ENCODE assay signal across 11 mouse cellular contexts in the genomic region with DNA sequence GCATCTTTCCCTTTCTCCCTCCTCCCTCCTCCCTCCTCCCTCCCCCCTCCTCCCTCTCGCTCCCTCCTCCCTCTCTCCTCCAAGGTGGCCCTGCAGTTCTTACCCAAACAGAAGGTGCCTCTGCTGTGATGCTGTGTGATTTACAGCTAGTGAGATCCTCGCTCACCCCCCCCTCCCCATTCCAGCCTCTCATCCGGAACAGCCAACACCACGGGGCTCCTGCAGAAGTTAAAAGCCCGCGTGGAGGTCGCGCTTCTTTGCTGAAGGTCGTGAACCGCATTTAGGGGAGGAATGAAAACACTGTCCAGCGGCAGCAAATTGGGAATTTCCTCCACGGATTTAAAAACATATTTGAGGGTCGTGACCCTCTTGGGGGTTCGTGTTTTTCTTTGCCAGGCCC.
DNase-seq lines count a peak whose midpoint lies in the region; ATAC-seq and TF ChIP-seq lines count a peak whose summit lies in the region.
"Had no signal": no experiment of that assay in that cellular context is flagged by ENCODE, and none has a peak within 500 bp of the region (broad histone marks: within the 10 kb centered on the region; RNA-seq: fewer than 3 reads in every experiment).

No protein-coding gene starts in this region.

- no peak for TF ChIP-seq CTCF in lung, embryonic 14.5 days (IDR thresholded peaks at IDR 0.05; ENCODE audit: low read depth)
- TF ChIP-seq CTCF in lung, adult 2 months (IDR thresholded peaks at IDR 0.05; ENCODE audit: insufficient read depth, low read length), result no peak

- H3K36me3 ChIP-seq in lung, embryonic 14.5 days (ENCODE audit: insufficient read depth), result no peaks in the 10 kb centered on the region
- no peaks in the 10 kb centered on the region for H3K36me3 ChIP-seq in embryonic facial prominence, embryonic 11.5 days (replicated peaks; ENCODE audit: control insufficient read depth, insufficient read depth, low read depth, low read length)
- no peaks in the 10 kb centered on the region for H3K36me3 ChIP-seq in neural tube, embryonic 14.5 days (ENCODE audit: control insufficient read depth, insufficient read depth, low read length)
- H3K36me3 ChIP-seq in heart, embryonic 12.5 days, result no peaks in the 10 kb centered on the region

- no peak for ATAC-seq in lung, embryonic 14.5 days (ENCODE audit: insufficient read depth)
- ATAC-seq in embryonic facial prominence, embryonic 11.5 days (replicated peaks; ENCODE audit: insufficient number of reproducible peaks, low FRiP score, low TSS enrichment, low read depth), result no peak
- 0 out of 2 replicates have a peak, but pooled peaks have one; percentile 46 for ATAC-seq in neural tube, embryonic 14.5 days (ENCODE audit: low read depth)
- ATAC-seq in heart, embryonic 12.5 days (ENCODE audit: insufficient number of reproducible peaks, low FRiP score), result no peak

- H3K27ac ChIP-seq in lung, embryonic 14.5 days (ENCODE audit: low read depth), result no peak overlapping the region
- no peak overlapping the region for H3K27ac ChIP-seq in embryonic facial prominence, embryonic 11.5 days (replicated peaks; ENCODE audit: low read depth, low read length)
- H3K27ac ChIP-seq in neural tube, embryonic 14.5 days (ENCODE audit: low read depth, low read length), result no peak overlapping the region
- H3K27ac ChIP-seq in heart, embryonic 12.5 days (ENCODE audit: poor library complexity, severe bottlenecking), result no peak overlapping the region

- H3K4me3 ChIP-seq in lung, embryonic 14.5 days (ENCODE audit: low read depth, low read length), result no peak overlapping the region
- H3K4me3 ChIP-seq in lung, adult 2 months (replicated peaks; ENCODE audit: extremely low read depth, low read depth, low read length), result no peak overlapping the region
- no peak overlapping the region for H3K4me3 ChIP-seq in embryonic facial prominence, embryonic 11.5 days (ENCODE audit: low read depth, low read length)
- no peak overlapping the region for H3K4me3 ChIP-seq in neural tube, embryonic 14.5 days (ENCODE audit: low read depth, low read length)
- no peak overlapping the region for H3K4me3 ChIP-seq in heart, embryonic 12.5 days

- peak overlapping the region; percentile 31; the same call in 1 of the 2 replicates for H3K4me2 ChIP-seq in lung, embryonic 14.5 days
- no peak overlapping the region for H3K4me2 ChIP-seq in embryonic facial prominence, embryonic 11.5 days (ENCODE audit: low read depth, low read length)
- no peak overlapping the region for H3K4me2 ChIP-seq in neural tube, embryonic 14.5 days (ENCODE audit: low read depth, low read length)
- no peak overlapping the region for H3K4me2 ChIP-seq in heart, embryonic 12.5 days
- H3K4me2 ChIP-seq: liver, embryonic 11.5 days had no signal

- no peaks in the 10 kb centered on the region for H3K9me3 ChIP-seq in lung, embryonic 14.5 days (ENCODE audit: low read depth, low read length)
- H3K9me3 ChIP-seq in embryonic facial prominence, embryonic 11.5 days (replicated peaks; ENCODE audit: control insufficient read depth, low read length), result no peaks in the 10 kb centered on the region
- no peaks in the 10 kb centered on the region for H3K9me3 ChIP-seq in neural tube, embryonic 14.5 days (ENCODE audit: control insufficient read depth, low read length)
- H3K9me3 ChIP-seq in heart, embryonic 12.5 days (replicated peaks), result no peaks in the 10 kb centered on the region

- WGBS in lung, embryonic 14.5 days, result 4% methylated on average over 13 of the region's 14 CpGs
- 21% methylated on average over 13 of the region's 14 CpGs for WGBS in lung, adult 2 months
- 6% methylated on average over 13 of the region's 14 CpGs for WGBS in embryonic facial prominence, embryonic 11.5 days
- 7% methylated on average over 14 of the region's 14 CpGs for WGBS in neural tube, embryonic 14.5 days
- WGBS in heart, embryonic 12.5 days, result 14% methylated on average over 13 of the region's 14 CpGs

- TF ChIP-seq POLR2A in lung, adult 2 months (IDR thresholded peaks at IDR 0.05; ENCODE audit: borderline replicate concordance, extremely low read depth, low read depth, low read length), result no peak

- H3K4me1 ChIP-seq in lung, embryonic 14.5 days (ENCODE audit: insufficient read depth), result peaks cover 11% of the 10 kb centered on the region; the same call in 1 of the 2 replicates
- no peaks in the 10 kb centered on the region for H3K4me1 ChIP-seq in lung, adult 2 months (ENCODE audit: control insufficient read depth, insufficient read depth, low read length)
- peaks cover 6% of the 10 kb centered on the region; the same call in 1 of the 2 replicates for H3K4me1 ChIP-seq in embryonic facial prominence, embryonic 11.5 days (ENCODE audit: control insufficient read depth, insufficient read depth, low read length)
- H3K4me1 ChIP-seq in neural tube, embryonic 14.5 days (ENCODE audit: control insufficient read depth, insufficient read depth, low read length), result peaks cover 4% of the 10 kb centered on the region
- no peaks in the 10 kb centered on the region; the same call in 1 of the 2 replicates for H3K4me1 ChIP-seq in heart, embryonic 12.5 days (replicated peaks)

- no peaks in the 10 kb centered on the region for H3K27me3 ChIP-seq in lung, embryonic 14.5 days (ENCODE audit: insufficient read depth, low read length)
- H3K27me3 ChIP-seq in embryonic facial prominence, embryonic 11.5 days (ENCODE audit: control insufficient read depth, insufficient read depth, low read length), result peaks cover 3% of the 10 kb centered on the region; the same call in 1 of the 2 replicates
- no peaks in the 10 kb centered on the region for H3K27me3 ChIP-seq in neural tube, embryonic 14.5 days (ENCODE audit: control insufficient read depth, insufficient read depth, low read length)
- peaks cover 67% of the 10 kb centered on the region for H3K27me3 ChIP-seq in heart, embryonic 12.5 days (replicated peaks)

- H3K9ac ChIP-seq in lung, embryonic 14.5 days, result no peak overlapping the region
- H3K9ac ChIP-seq in embryonic facial prominence, embryonic 11.5 days (replicated peaks; ENCODE audit: low read length), result no peak overlapping the region
- no peak overlapping the region for H3K9ac ChIP-seq in neural tube, embryonic 14.5 days (replicated peaks; ENCODE audit: low read depth, low read length)
- H3K9ac ChIP-seq in heart, embryonic 12.5 days, result no peak overlapping the region

- DNase-seq in lung, embryonic 14.5 days, result no peak
- no peak for DNase-seq in lung, adult 2 months
- DNase-seq in embryonic facial prominence, embryonic 11.5 days (ENCODE audit: low spot score), result peak; percentile 68
- DNase-seq in kidney, postnatal 36 days, result peak; percentile 2 to 13
- DNase-seq in adrenal gland, postnatal 4 days (ENCODE audit: low spot score in 2 of 2), result no peak
- DNase-seq in heart, postnatal 4 days, result no peak
- DNase-seq: cerebellum, adult 9-10 months; heart, adult 11 months had no signal

Comparison
In these comparisons a context has a peak if more than half of its experiments do, and no peak if none do; other contexts are left out.
1. DNase-seq: peak in embryonic facial prominence, embryonic 11.5 days (single experiment) and kidney, postnatal 36 days (2 of 2); none in lung, embryonic 14.5 days (single experiment), lung, adult 2 months (single experiment), adrenal gland, postnatal 4 days (0 of 2) and heart, postnatal 4 days (single experiment).